Mouse (Mus musculus) myocyte (in vitro differentiated cells): Measurements from ENCODE around the gene Cpsf4l. TPM values are rescaled to one million over a fixed set of nuclear protein-coding genes. Genes with fewer than 3 reads are reported as not detected.

Source experiments
- H3K27me3 ChIP-seq: one replicate; pipeline ENCODE4 v1.6.1; 2011; ENCODE audit not compliant: control insufficient read depth, insufficient read depth, insufficient read length
- H3K36me3 ChIP-seq: one replicate; pipeline ENCODE4 v1.6.1; 2011; ENCODE audit not compliant: control insufficient read depth, insufficient read depth
- H3K4me2 ChIP-seq: one replicate; pipeline ENCODE4 v1.6.1; 2011; ENCODE audit warnings: low read depth, control low read depth
- H3K4me3 ChIP-seq: one replicate; pipeline ENCODE4 v1.5.1; 2011; ENCODE audit warnings: mild to moderate bottlenecking, control low read depth, moderate library complexity
- H3K79me2 ChIP-seq: one replicate; pipeline ENCODE4 v1.6.1; 2011; ENCODE audit not compliant: control insufficient read depth, insufficient read depth
- H3ac ChIP-seq: one replicate; pipeline ENCODE4 v1.6.1; 2011; ENCODE audit not compliant: control insufficient read depth, insufficient read length
- CEBPB ChIP-seq: IDR thresholded peaks from 2 replicates; pipeline ENCODE4 v1.6.1; 2011; ENCODE audit warnings: mild to moderate bottlenecking, moderate library complexity; ENCODE audit not compliant: poor library complexity, insufficient read depth, severe bottlenecking
- E2F4 ChIP-seq: IDR thresholded peaks from one replicate; pipeline ENCODE4 v1.6.1; 2011; ENCODE audit warnings: mild to moderate bottlenecking, control low read depth, moderate library complexity; ENCODE audit not compliant: insufficient read depth
- MAX ChIP-seq: IDR thresholded peaks from one replicate; pipeline ENCODE4 v1.6.1; 2011; ENCODE audit warnings: low read depth, mild to moderate bottlenecking, control low read depth
- MYOD1 ChIP-seq, 3 experiments: IDR thresholded peaks; one replicate each; pipeline ENCODE4 v1.6.1; 2011; ENCODE audit warnings: control low read depth in 2 of 3, low read depth in 2 of 3, mild to moderate bottlenecking in 2 of 3, moderate library complexity in 1 of 3; ENCODE audit not compliant: insufficient read length in 2 of 3, control insufficient read depth in 1 of 3
- MYOG ChIP-seq, 3 experiments: IDR thresholded peaks; one replicate each; pipeline ENCODE4 v1.6.1; 2011; ENCODE audit warnings: control low read depth in 2 of 3, low read depth in 2 of 3, mild to moderate bottlenecking in 2 of 3; ENCODE audit not compliant: insufficient read length in 2 of 3, control insufficient read depth in 1 of 3, insufficient read depth in 1 of 3
- POLR2A ChIP-seq: IDR thresholded peaks from one replicate; pipeline ENCODE4 v1.6.1; 2011; ENCODE audit warnings: low read depth, mild to moderate bottlenecking, control low read depth, moderate library complexity; ENCODE audit not compliant: insufficient read length
- POLR2AphosphoS2 ChIP-seq: IDR thresholded peaks from one replicate; pipeline ENCODE4 v1.6.1; 2011; ENCODE audit warnings: low read depth, control low read depth; ENCODE audit not compliant: insufficient read length
- REST ChIP-seq: IDR thresholded peaks from one replicate; pipeline ENCODE4 v1.6.1; 2011; ENCODE audit warnings: mild to moderate bottlenecking, control low read depth, moderate library complexity; ENCODE audit not compliant: insufficient read depth, insufficient read length
- SRF ChIP-seq: IDR thresholded peaks from one replicate; pipeline ENCODE4 v1.6.1; 2011; ENCODE audit warnings: low read depth; ENCODE audit not compliant: control insufficient read depth, insufficient read length
- TCF12 ChIP-seq: IDR thresholded peaks from one replicate; pipeline ENCODE4 v1.6.1; 2011; ENCODE audit warnings: mild to moderate bottlenecking, control low read depth; ENCODE audit not compliant: poor library complexity, insufficient read depth, severe bottlenecking
- TCF3 ChIP-seq: IDR thresholded peaks from one replicate; pipeline ENCODE4 v1.6.1; 2011; ENCODE audit warnings: low read depth, control low read depth; ENCODE audit not compliant: insufficient read length
- USF1 ChIP-seq: IDR thresholded peaks from one replicate; pipeline ENCODE4 v1.6.1; 2011; ENCODE audit warnings: low read depth, mild to moderate bottlenecking, control low read depth, moderate library complexity
- polyA plus RNA-seq: library from polyadenylated mRNA; unstranded; fragments of >200 nt; fragmentation: generic; extraction: Trizol; gene quantifications from one replicate; pipeline ENCODE4 v1.2.1, GENCODE M21; 2012; ENCODE audit warnings: missing spikeins

The Cpsf4l gene
- polyA plus RNA-seq, 1 experiment: 0.06 TPM

- no peaks in the 10 kb centered on the region for H3K27me3 ChIP-seq
- no peak overlapping the region for H3K4me2 ChIP-seq
- H3K4me3 ChIP-seq: no peak overlapping the region
- H3ac ChIP-seq: no peak overlapping the region
- no peak for TF ChIP-seq TCF12
- TF ChIP-seq CEBPB: no peak
- no peak for TF ChIP-seq TCF3
- no peak for TF ChIP-seq POLR2AphosphoS2
- TF ChIP-seq POLR2A: no peak
- no peak for TF ChIP-seq MAX
- no peak for TF ChIP-seq MYOG (IDR thresholded peaks at IDR 0.05; ENCODE audit: control insufficient read depth in 1 of 3, insufficient read depth in 1 of 3, insufficient read length in 2 of 3, low read depth in 2 of 3)
- no peak for TF ChIP-seq SRF
- TF ChIP-seq USF1: no peak
- no peak for TF ChIP-seq REST
- TF ChIP-seq MYOD1 (IDR thresholded peaks at IDR 0.05; ENCODE audit: control insufficient read depth in 1 of 3, insufficient read length in 2 of 3, low read depth in 2 of 3): no peak
- no peak for TF ChIP-seq E2F4
- peaks cover 6% of the 10 kb centered on the region for H3K79me2 ChIP-seq
- peaks cover 14% of the 10 kb centered on the region for H3K36me3 ChIP-seq
These were observed 57.9 kb downstream of the Cpsf4l start for GRCm38 (mm10) chr11:113651907-113652273.

GRCm38 (mm10) chr11:113651206-113651906, 58.5 kb downstream of the Cpsf4l start:
- Histone ChIP-seq H3K4me2 (no peak overlapping the region), H3K36me3 (peaks cover 14% of the 10 kb centered on the region), H3K27me3 (no peaks in the 10 kb centered on the region), H3K4me3 (no peak overlapping the region), H3K79me2 (peaks cover 6% of the 10 kb centered on the region), H3ac (no peak overlapping the region)
- TF ChIP-seq USF1: no peak
- no peak for TF ChIP-seq POLR2AphosphoS2
- TF ChIP-seq CEBPB: no peak
- TF ChIP-seq E2F4: no peak
- TF ChIP-seq REST: no peak
- no peak for TF ChIP-seq POLR2A
- TF ChIP-seq MYOG (IDR thresholded peaks at IDR 0.05; ENCODE audit: control insufficient read depth in 1 of 3, insufficient read depth in 1 of 3, insufficient read length in 2 of 3, low read depth in 2 of 3): no peak
- TF ChIP-seq TCF3: no peak
- no peak for TF ChIP-seq MYOD1 (IDR thresholded peaks at IDR 0.05; ENCODE audit: control insufficient read depth in 1 of 3, insufficient read length in 2 of 3, low read depth in 2 of 3)
- no peak for TF ChIP-seq TCF12
- TF ChIP-seq MAX: no peak
- no peak for TF ChIP-seq SRF

- Histone ChIP-seq H3K36me3 (peaks cover 6% of the 10 kb centered on the region), H3ac (peak within 1 kb of the TSS; percentile 76), H3K27me3 (no peaks in the 10 kb centered on the region), H3K79me2 (peaks cover 6% of the 10 kb centered on the region), H3K4me3 (peak within 1 kb of the TSS; percentile 71), H3K4me2 (peak within 1 kb of the TSS; percentile 86)
- TF ChIP-seq REST (no peak), POLR2A (peak; percentile 78), CEBPB (no peak), MYOD1 (IDR thresholded peaks at IDR 0.05; ENCODE audit: control insufficient read depth in 1 of 3, insufficient read length in 2 of 3, low read depth in 2 of 3) (no peak), E2F4 (no peak), TCF3 (no peak)
These were observed 60.2 kb downstream of the Cpsf4l start, which contains the start of gene Slc39a11 for GRCm38 (mm10) chr11:113649353-113650210. Slc39a11 (minus strand) TSS chr11:113650079.

GRCm38 (mm10) chr11:113648690-113649352, 61.0 kb downstream of the Cpsf4l start, which contains the start of gene Cog1:
Cog1 (plus strand) TSS chr11:113649169.
- H3K4me2 ChIP-seq: peak within 1 kb of the TSS; percentile 86
- H3K79me2 ChIP-seq: peaks cover 6% of the 10 kb centered on the region
- no peaks in the 10 kb centered on the region for H3K27me3 ChIP-seq
- peak within 1 kb of the TSS; percentile 71 for H3K4me3 ChIP-seq
- H3K36me3 ChIP-seq: peaks cover 4% of the 10 kb centered on the region
- TF ChIP-seq E2F4: no peak
- no peak for TF ChIP-seq TCF12
- no peak for TF ChIP-seq POLR2AphosphoS2
- no peak for TF ChIP-seq REST
- no peak for TF ChIP-seq MYOG (IDR thresholded peaks at IDR 0.05; ENCODE audit: control insufficient read depth in 1 of 3, insufficient read depth in 1 of 3, insufficient read length in 2 of 3, low read depth in 2 of 3)
- no peak for TF ChIP-seq SRF
- no peak for TF ChIP-seq MYOD1 (IDR thresholded peaks at IDR 0.05; ENCODE audit: control insufficient read depth in 1 of 3, insufficient read length in 2 of 3, low read depth in 2 of 3)
- TF ChIP-seq POLR2A: no peak
- no peak for TF ChIP-seq MAX
- TF ChIP-seq TCF3: no peak
- no peak for TF ChIP-seq USF1
- no peak for TF ChIP-seq CEBPB
- peak within 1 kb of the TSS; percentile 76 for H3ac ChIP-seq

Other genes starting within 250 kb of the Cpsf4l start
- gene Sstr2, start 90.7 kb downstream of the Cpsf4l start, polyA plus RNA-seq: 5.3 TPM
- gene Cog1, start 60.8 kb downstream of the Cpsf4l start, polyA plus RNA-seq: 25.6 TPM
- gene Slc39a11, start 59.9 kb downstream of the Cpsf4l start, polyA plus RNA-seq: 15.7 TPM
- gene Fam104a, start 25.9 kb downstream of the Cpsf4l start, polyA plus RNA-seq: 45.8 TPM
- 10.6 TPM for gene D11Wsu47e, start 25.6 kb downstream of the Cpsf4l start, polyA plus RNA-seq
- gene Cdc42ep4, start 41.9 kb upstream of the Cpsf4l start, polyA plus RNA-seq: 13.3 TPM